Mouse (Mus musculus) frontal cortex, adult 2 months (tissue): ENCODE results near the gene Ptprm. TPM values are rescaled to one million over a fixed set of nuclear protein-coding genes. Genes with fewer than 3 reads are reported as not detected.

ENCODE experiments used
- DNase-seq, 2 experiments: peaks; one replicate each; pipeline ENCODE4 v3.0.0; 2022; ENCODE audit warnings: low spot score in 1 of 2; ENCODE audit errors: extremely low spot score in 1 of 2
- polyA plus RNA-seq: library from polyadenylated mRNA; depleted of rRNA; stranded (reverse); fragments of >200 nt; gene quantifications from 2 replicates; pipeline ENCODE4 v1.2.3, GENCODE M21; 2012

Ptprm gene
- polyA plus RNA-seq, 1 experiment, result 34.7 TPM

GRCm38 (mm10) chr17:67011836-67012583, 342.2 kb downstream of the Ptprm start:
- DNase-seq, result peak; percentile 87 to 89

DNA sequence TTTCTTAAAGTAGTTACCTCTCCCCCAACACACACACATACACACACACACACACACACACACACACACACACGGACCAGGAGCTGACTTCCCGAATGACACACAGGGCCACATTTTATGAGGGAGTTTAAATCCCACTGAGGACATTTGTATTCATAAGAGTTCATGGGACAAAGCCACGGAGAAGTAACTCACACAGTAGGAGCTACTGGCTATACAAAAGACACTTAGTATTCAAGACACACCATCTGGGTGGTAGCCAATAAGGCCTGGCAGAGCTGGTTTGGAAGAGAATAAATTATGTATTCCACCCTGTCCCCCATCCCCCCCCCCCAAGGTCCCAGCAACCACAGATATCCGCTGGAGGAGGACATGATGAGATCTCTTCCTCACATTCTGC, 344.1 kb downstream of the Ptprm start:
- no peak for DNase-seq

GRCm38 (mm10) chr17:67008137-67008536, 346.1 kb downstream of the Ptprm start:
- DNase-seq, result no peak

DNA sequence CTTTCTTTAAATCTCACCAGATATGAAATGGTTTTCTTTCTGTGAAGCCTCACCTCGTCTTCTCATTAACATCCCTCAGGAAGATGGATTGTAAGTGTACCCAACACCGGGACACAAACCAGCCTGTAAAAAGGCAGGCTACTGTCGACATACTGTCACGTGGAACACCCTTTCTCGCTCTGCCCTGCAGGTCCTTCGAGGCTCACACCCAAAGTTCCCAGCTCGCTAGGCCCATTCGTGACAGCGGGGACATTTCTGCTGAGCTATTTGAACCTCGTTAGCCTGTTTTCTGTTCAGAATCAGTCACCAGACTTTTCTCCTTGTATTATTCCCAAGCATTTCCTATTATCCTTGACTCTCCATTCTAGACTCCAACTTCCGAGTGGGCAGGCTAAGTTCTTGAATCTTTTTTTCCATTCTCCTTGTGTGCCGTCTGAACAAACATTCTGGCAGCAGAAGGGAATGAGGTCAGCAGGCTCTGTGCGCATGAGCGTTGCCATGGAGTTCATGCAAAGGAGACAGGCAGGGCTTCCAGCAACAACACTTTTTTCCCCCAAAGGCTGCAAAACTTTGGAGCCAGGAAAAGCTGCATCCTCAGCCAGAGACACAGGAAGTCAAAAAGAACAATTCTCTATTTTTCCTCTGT, 347.4 kb downstream of the Ptprm start:
- DNase-seq, result peak; percentile 88 to 91

GRCm38 (mm10) chr17:66996882-66997281, 357.4 kb downstream of the Ptprm start:
- no peak for DNase-seq

GRCm38 (mm10) chr17:66996016-66996415, 358.2 kb downstream of the Ptprm start:
- no peak for DNase-seq

GRCm38 (mm10) chr17:66991815-66992214, 362.4 kb downstream of the Ptprm start:
- no peak for DNase-seq

DNA sequence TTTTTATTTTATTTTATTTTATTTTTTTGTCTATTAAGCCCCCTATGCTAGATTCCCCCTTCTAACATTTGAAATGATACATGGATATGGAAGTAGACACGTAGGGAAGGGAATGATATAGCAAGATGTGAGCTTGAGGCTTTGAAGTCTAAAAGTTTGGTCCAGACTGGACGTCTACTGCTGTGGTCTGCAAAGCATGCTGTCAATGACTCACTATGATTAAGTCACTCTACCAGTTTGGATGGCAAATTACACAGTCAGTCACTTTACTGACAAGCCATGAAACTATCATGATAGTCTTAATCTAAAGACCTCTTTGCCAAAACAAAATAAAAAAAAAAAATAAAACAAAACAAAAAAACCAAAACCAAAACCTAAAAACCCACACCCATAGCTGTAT, 363.5 kb downstream of the Ptprm start:
- DNase-seq, result no peak

- no peak for DNase-seq
These were observed 366.2 kb downstream of the Ptprm start for GRCm38 (mm10) chr17:66988014-66988413.

GRCm38 (mm10) chr17:66981649-66982048, 372.6 kb downstream of the Ptprm start:
- no peak for DNase-seq

DNA sequence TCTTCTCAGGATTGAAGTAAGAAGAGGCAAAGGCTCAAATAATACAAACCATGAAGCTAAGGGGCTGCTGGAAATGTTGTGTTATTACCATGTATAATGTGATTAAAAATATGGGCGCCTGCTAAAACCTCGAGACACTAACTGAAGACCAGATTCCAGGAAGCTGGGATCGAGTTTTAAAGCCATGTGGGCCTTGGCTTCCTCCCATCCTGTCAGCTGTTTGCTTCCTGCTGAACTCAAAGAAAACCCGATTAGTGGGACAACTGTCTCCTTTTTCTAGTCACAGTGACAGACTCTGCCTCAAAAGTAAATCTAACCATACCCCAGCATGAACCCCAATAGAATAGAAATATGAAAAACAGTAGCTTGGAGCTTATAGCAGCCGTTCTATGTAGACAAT, 374.3 kb downstream of the Ptprm start:
- DNase-seq, result no peak

DNA sequence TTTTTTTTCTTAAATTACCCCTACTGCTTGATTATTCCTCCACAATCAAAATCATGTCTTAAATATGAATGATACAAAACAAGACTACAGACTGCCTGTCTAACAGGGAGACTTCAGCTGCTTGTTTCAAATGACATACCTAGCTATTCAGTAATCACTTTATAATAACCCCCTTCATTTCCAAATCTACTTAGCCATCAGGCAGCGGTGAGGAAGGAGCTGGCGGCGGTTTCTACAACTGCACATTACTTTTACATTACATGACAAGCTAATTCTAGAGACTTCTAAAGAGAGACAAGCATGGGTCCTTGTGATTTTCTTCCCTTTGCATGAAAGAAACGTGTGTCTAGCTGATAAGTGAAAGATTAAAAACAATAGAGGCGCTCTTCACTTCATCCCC, 377.8 kb downstream of the Ptprm start:
- no peak for DNase-seq

GRCm38 (mm10) chr17:66972976-66973375, 381.3 kb downstream of the Ptprm start:
- DNase-seq, result peak; percentile 69 to 73

GRCm38 (mm10) chr17:66960986-66961385, 393.3 kb downstream of the Ptprm start:
- peak in 1 of 2 experiments; percentile 23 for DNase-seq

- no peak for DNase-seq
These were observed 393.7 kb downstream of the Ptprm start for GRCm38 (mm10) chr17:66960557-66960956.

DNA sequence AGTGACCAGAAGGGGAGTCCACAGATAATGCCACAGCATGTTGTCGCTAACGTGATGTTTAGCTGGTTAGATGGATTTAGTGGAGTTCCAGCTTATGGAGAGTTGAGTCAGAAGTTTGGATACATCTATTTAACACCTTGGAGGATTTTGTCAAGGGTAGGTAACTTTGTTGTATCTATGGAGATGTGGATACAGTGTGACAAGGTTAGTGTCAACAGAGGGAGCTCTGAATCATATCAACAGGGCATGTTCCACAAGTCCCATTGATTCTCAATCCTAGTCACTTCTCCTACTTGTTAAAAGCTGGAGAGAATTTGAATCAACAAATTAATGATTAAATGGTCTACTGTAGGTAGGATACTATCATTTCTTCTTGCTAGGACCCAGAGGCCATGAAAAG, 394.4 kb downstream of the Ptprm start:
- DNase-seq, result no peak

GRCm38 (mm10) chr17:66958766-66959165, 395.5 kb downstream of the Ptprm start:
- DNase-seq, result no peak

DNA sequence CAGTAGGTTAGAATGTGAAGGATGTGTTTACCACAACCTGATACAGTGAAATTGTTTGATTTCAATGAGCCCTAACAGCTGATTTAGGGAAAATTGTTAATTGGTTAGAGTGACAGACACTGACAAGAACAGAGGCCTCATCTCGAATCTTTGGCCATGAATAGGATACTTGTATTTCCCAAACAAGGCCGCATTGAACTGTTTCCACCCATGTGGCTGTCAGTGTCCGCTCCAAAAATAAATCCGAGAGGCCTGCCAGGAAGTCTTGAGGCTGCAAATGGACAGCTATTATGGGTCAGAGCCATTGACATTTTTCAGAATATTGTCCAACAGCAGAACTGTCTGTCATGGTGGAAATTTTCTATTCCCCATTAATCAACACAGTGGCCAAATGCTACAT, 409.8 kb downstream of the Ptprm start:
- peak; percentile 9 to 46 for DNase-seq

GRCm38 (mm10) chr17:66943539-66943938, 410.7 kb downstream of the Ptprm start:
- peak; percentile 28 to 53 for DNase-seq

- no peak for DNase-seq
These were observed 428.6 kb downstream of the Ptprm start for GRCm38 (mm10) chr17:66925611-66926010.

DNA sequence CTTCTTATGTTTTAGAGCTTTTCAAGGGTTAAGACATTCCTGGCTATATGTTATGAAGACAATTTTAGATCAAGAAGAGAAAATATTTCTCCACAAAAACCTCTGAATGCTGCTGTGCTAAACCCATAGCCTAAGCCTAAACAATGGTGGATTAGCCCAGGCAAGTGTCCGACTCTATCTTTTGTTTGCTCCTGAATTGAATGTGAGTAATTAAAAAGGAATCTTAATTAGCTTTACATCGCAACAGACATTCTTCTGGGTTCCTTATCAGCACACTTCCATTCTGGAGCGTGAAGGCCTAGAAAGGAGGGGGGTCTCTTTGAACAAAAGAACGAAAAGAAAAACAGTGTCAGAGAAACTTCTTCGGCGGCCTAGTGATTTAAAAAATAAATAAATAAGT, 439.6 kb downstream of the Ptprm start:
- no peak for DNase-seq

DNA sequence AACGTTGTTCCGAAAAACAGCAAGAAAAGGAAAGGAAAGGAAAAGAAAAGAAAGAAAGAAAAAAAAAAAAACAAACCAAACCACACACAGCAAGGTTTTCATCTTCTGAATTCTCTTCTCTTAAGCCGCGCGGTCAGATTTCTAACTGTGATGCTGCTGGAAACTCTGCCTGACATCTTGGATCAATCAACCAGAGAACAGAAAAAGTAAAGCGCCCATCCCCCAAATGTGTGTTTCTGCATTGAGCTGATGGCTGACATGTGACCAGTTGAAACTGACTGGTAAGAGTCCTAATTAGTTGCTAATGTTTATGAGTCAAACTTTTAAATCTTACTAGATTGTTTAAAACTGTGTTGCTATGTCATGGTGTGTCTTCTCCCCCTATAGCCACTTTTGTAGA, 441.7 kb downstream of the Ptprm start:
- DNase-seq, result no peak
